Mouse (Mus musculus) mammary gland, adult 2 months (tissue): ENCODE measurements around the gene Rpl37. TPM values are rescaled to one million over a fixed set of nuclear protein-coding genes. Genes with fewer than 3 reads are reported as not detected.

Experiments used
- polyA plus RNA-seq: library from polyadenylated mRNA; depleted of rRNA; stranded (reverse); fragments of >200 nt; gene quantifications from 2 replicates; pipeline ENCODE4 v1.2.3, GENCODE M21; 2012; ENCODE audit warnings: low replicate concordance; rRNA removed

Rpl37 gene
- 451 and 472 TPM in 2 replicates for polyA plus RNA-seq

DNA sequence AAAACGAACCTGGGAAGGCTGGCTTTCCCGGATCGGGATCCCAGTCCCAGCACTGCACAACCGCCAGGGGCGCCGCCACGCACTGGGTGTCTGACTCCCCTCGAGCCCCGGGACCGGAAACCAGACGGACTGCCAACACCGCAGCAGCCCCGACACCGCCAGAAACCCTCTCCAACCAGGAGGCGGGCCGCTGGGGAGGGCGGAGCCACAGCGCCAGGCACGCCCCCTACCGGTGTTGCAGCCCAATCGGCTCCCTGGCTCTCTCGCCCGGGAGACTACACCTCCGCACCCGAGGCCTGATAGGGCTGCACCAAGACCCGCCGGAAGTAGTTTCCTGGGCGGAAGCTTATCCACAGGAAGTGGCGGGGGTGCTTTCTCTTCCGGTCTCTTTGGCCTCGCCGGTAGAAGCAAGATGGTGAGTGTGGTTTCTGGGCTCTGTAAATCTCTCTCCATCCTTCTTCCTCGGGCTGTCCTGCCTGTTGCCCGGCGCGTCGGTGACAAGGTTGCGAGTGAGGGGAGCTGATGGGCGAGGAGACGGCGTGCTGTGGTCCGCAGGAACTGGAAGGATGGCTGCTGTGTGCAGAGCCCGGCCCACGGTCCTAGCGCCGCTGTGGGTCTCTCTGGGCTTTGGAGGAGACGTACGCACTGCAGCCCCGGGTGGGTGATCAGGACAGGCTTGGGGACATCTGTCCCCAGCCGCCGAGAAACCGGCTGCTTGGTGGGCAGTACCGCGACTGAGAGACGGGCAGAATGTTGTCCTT is at the start of gene Rpl37:
TSS of gene Rpl37 (plus strand) at position 376 of the 761 bp plus-strand sequence.

DNA sequence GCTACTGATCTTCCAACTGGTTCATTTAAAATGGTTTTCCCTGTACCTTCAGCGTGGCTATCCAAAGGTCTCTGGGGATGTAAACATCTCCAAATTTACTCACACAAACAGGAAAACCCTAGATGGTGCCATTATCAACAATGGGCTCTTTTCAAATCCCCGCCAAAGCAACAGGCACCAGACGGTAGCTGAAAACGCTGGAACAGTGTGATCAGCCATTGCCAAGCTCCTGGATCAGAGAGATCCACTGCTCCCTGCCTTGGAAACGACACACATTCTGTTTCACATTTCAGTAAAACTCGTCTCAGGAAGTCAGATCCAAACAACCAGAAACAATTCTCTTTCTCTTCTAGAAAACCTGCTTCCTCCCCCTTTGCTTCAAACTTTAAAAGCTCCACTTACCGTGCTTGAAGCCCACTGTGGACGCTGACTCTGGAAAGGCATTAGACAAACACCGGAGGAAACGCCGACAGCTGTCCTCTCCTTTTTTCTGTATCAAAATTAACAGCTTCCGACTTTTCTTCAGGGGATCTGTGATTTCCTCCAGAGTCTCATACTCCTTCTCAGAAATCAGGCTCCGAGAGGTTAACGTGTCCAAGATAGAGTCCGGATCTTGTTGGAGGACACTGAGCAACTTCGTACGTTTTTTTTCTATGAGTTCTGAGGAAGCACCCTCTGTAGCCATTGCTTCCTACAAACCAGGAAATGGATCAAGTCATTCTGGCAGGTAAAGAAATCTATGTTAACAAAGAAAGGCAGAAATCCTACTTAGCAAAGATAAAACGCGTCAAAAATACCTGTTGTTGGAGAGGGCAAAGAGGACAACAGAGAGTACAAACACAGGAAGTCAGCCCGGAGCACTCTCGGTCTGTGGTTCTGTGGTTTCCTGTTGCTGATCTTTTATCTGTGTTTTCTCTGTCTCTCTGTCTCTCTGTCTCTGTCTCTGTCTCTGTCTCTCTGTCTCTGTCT is 8.5 kb upstream of the Rpl37 start, which contains the start of gene Card6:
TSS of gene Card6 (minus strand) at position 854 of the 969 bp plus-strand sequence.

DNA sequence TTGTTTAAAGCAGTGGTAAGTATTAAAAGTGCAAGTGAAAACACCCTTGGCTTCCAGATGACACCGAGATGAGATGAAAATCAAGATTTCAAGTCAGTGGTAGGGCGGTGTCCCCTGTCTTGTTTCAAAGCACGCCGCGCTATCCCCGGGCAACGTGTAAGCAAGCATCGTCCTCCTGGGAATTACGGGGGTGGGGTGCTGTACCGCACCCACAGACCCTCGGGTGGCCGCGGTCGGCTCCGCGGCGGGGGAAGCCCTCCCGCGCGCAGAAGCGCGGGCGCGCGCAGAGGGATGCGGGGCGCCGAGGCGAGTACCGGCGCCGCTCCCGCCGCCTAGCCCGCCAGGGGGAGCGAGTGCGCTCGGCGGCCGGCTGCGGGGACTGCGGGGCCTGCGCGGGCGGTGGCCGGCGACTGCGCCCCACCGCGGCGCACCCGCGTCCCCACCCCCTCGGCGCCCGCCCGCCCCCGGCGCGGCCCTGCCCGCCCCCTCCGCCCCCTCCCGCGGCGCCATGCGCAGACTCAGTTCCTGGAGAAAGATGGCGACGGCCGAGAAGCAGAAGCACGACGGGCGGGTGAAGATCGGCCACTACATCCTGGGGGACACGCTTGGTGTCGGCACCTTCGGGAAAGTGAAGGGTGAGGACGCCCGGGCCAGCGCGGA is 27.0 kb downstream of the Rpl37 start, which contains the start of gene Prkaa1:
TSS of gene Prkaa1 (plus strand) at position 501 of the 660 bp plus-strand sequence.

Other genes starting within 250 kb of the Rpl37 start
- gene Mroh2b, start 217.9 kb upstream of the Rpl37 start, polyA plus RNA-seq, result not detected in 2 replicates
- gene C7, start 52.9 kb upstream of the Rpl37 start, polyA plus RNA-seq, result 0.36 and 1.0 TPM in 2 replicates
- gene Card6, start 8.1 kb upstream of the Rpl37 start, polyA plus RNA-seq, result 5.6 and 6.6 TPM in 2 replicates
- 3.7 and 9.7 TPM in 2 replicates for gene Prkaa1, start 27.2 kb downstream of the Rpl37 start, polyA plus RNA-seq
- 2.7 and 9.1 TPM in 2 replicates for gene Ttc33, start 68.9 kb downstream of the Rpl37 start, polyA plus RNA-seq
- 15.1 and 31.7 TPM in 2 replicates for gene Ptger4, start 127.5 kb downstream of the Rpl37 start, polyA plus RNA-seq